Mouse (Mus musculus): ENCODE data around the gene Atg16l1. TPM values are rescaled to one million over a fixed set of nuclear protein-coding genes. Genes with fewer than 3 reads are reported as not detected.
A peak's percentile ranks its signal among the peaks of the same experiment; 100 is the strongest.

Atg16l1 gene
- total and polyA plus RNA-seq, 2 experiments from 2014 or later, result 19.6 to 37.1 TPM

DNA sequence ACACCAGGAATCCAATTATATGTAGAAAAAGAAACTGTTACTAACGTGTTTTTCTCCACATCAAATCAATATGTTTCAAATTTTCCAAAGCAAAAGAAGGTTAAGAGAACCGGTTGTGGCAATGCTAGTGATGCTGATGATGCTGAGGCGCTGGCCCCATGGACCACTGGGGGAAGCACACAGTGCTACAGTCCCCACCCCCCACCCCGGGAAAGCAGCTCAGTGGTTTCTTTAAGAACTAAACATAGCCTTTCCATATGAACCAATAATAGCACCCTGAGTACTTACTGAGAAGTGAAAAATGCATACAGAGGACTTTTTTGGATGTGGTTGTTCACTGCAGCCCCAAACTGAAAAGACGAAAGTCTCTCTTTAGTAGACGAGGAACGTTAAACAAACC is 55.7 kb downstream of the Atg16l1 start:
- Histone ChIP-seq H3K9me3 (replicated peaks; ENCODE audit: control insufficient read depth, low read length) (no peaks in the 10 kb centered on the region), H3K36me3 (replicated peaks; ENCODE audit: control insufficient read depth, insufficient read depth, low read length) (no peaks in the 10 kb centered on the region), H3K9ac (replicated peaks; ENCODE audit: low read depth, low read length) (no peak overlapping the region), H3K27ac (ENCODE audit: low read depth) (no peak overlapping the region), H3K27me3 (ENCODE audit: control insufficient read depth, insufficient read depth, low read length) (no peaks in the 10 kb centered on the region), H3K4me1 (ENCODE audit: control insufficient read depth, insufficient read depth) (no peaks in the 10 kb centered on the region), H3K4me2 (ENCODE audit: low read depth, low read length) (no peak overlapping the region), H3K4me3 (ENCODE audit: low read depth, low read length) (no peak overlapping the region)
- DNase-seq (ENCODE audit: low spot score) (no peak), ATAC-seq (ENCODE audit: insufficient read depth, low read depth) (no peak)
- WGBS, result 78% methylated on average over 7 of the region's 7 CpGs
- TF ChIP-seq CTCF (IDR thresholded peaks at IDR 0.05; ENCODE audit: low read depth) (no peak), EP300 (IDR thresholded peaks at IDR 0.05; ENCODE audit: low read depth) (no peak)

DNA sequence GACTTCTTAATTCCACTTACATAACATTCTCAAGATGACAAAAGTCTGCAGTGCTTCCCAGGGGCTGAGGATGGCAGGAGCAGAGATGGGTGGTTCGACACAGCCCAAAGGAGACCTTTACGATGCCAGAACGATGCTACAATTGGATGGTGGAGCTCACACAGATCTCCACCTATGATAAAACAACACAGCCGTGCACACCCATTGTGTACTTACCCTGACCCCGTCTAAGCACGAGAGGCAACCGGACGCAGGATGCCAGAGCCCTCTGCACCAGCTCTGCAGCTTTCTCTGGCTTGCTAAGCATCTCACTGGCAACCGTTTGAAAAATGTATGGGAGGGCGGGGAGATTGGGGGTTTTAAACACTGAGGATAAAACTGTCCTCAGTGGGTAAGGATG is 56.4 kb downstream of the Atg16l1 start:
- H3K27ac ChIP-seq (ENCODE audit: low read depth), result no peak overlapping the region
- no peak for TF ChIP-seq CTCF (IDR thresholded peaks at IDR 0.05; ENCODE audit: low read depth)
- no peak for TF ChIP-seq EP300 (IDR thresholded peaks at IDR 0.05; ENCODE audit: low read depth)
- 82% methylated on average over 10 of the region's 10 CpGs for WGBS
- DNase-seq (ENCODE audit: low spot score) (no peak), ATAC-seq (ENCODE audit: insufficient read depth, low read depth) (no peak)
- no peaks in the 10 kb centered on the region for H3K36me3 ChIP-seq (replicated peaks; ENCODE audit: control insufficient read depth, insufficient read depth, low read length)
- no peaks in the 10 kb centered on the region for H3K4me1 ChIP-seq (ENCODE audit: control insufficient read depth, insufficient read depth)
- H3K9ac ChIP-seq (replicated peaks; ENCODE audit: low read depth, low read length), result no peak overlapping the region
- H3K4me2 ChIP-seq (ENCODE audit: low read depth, low read length), result no peak overlapping the region
- H3K9me3 ChIP-seq (replicated peaks; ENCODE audit: control insufficient read depth, low read length), result no peaks in the 10 kb centered on the region
- no peak overlapping the region for H3K4me3 ChIP-seq (ENCODE audit: low read depth, low read length)
- no peaks in the 10 kb centered on the region for H3K27me3 ChIP-seq (ENCODE audit: control insufficient read depth, insufficient read depth, low read length)

DNA sequence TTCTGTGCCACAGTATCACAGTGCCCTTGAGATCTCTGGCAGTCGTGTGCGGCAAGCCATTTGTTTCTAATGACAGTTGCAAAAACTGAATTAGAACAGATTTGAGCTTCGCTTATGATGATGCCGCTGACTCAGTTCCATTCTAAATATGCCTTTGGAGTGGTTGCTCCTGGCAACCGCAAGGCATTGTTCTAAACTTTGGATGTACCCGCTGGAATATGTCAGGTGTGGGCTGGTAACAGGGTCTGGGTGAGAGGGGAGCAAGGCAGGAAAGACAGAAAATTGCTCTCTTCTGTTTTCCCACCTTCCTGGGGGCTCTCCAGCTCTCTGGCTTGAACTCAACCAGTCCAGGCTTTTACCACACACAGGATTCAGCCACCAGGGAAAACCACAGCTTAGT is 57.5 kb downstream of the Atg16l1 start:
- H3K4me3 ChIP-seq (ENCODE audit: low read depth, low read length), result no peak overlapping the region
- H3K9ac ChIP-seq (replicated peaks; ENCODE audit: low read depth, low read length), result no peak overlapping the region
- ATAC-seq (ENCODE audit: insufficient read depth, low read depth) (no peak), DNase-seq (ENCODE audit: low spot score) (no peak)
- no peaks in the 10 kb centered on the region for H3K9me3 ChIP-seq (replicated peaks; ENCODE audit: control insufficient read depth, low read length)
- H3K27me3 ChIP-seq (ENCODE audit: control insufficient read depth, insufficient read depth, low read length), result no peaks in the 10 kb centered on the region
- H3K36me3 ChIP-seq (replicated peaks; ENCODE audit: control insufficient read depth, insufficient read depth, low read length), result no peaks in the 10 kb centered on the region
- no peak overlapping the region for H3K4me2 ChIP-seq (ENCODE audit: low read depth, low read length)
- H3K4me1 ChIP-seq (ENCODE audit: control insufficient read depth, insufficient read depth), result no peaks in the 10 kb centered on the region
- TF ChIP-seq EP300 (IDR thresholded peaks at IDR 0.05; ENCODE audit: low read depth) (no peak), CTCF (IDR thresholded peaks at IDR 0.05; ENCODE audit: low read depth) (no peak)
- no peak overlapping the region for H3K27ac ChIP-seq (ENCODE audit: low read depth)
- 68% methylated on average over 6 of the region's 6 CpGs for WGBS

DNA sequence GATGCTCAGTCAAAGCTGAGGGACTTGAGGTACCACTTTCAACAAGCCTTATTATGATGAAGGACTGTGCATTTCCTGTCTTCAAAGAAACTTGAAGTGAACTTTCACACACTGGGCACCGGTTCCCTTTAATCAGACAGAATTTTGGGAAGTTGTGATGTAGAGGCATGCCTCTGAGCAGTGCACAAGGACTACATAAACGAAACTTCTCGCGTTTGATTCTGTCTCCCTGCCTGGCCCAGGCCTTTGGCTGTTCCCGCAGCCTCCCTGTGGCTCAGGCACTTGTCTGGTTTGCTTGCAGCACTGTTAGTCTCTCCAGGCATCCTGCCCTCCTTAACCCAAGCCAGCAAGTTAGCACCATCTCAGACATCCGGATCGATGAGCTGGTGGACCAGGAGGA is 58.0 kb downstream of the Atg16l1 start:
- no peaks in the 10 kb centered on the region for H3K4me1 ChIP-seq (ENCODE audit: control insufficient read depth, insufficient read depth)
- 61% methylated on average over 7 of the region's 7 CpGs for whole genome bisulfite sequencing
- DNase-seq (ENCODE audit: low spot score), result peak; percentile 5

DNA sequence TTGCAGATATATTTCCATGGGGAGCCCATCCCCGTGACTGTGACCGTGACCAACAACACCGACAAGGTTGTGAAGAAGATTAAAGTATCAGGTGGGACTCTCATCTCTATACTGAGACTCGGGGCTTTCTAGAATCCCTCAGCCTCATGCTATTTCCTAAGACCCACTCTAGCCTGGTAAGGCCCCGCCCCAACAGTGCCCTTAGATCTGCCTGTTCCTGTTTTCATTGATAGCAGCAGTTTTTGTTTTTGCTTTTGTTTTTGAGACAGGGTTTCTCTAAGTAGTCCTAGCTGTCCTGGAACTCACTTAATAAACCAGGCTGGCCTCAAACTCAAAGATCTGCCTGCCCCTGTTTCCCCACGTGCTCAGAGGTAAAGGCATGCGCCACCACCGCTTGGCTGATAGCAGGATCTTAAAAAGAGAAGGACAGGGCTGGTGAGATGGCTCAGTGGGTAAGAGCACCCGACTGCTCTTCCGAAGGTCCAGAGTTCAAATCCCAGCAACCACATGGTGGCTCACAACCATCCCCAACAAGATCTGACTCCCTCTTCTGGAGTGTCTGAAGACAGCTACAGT is 68.8 kb downstream of the Atg16l1 start:
- TF ChIP-seq CTCF (IDR thresholded peaks at IDR 0.05; ENCODE audit: low read depth) (no peak), EP300 (IDR thresholded peaks at IDR 0.05; ENCODE audit: low read depth) (no peak)
- Histone ChIP-seq H3K36me3 (replicated peaks; ENCODE audit: control insufficient read depth, insufficient read depth, low read length) (no peaks in the 10 kb centered on the region), H3K4me1 (ENCODE audit: control insufficient read depth, insufficient read depth) (peaks cover 6% of the 10 kb centered on the region; the same call in 1 of the 2 replicates), H3K9me3 (replicated peaks; ENCODE audit: control insufficient read depth, low read length) (no peaks in the 10 kb centered on the region), H3K27ac (ENCODE audit: low read depth) (no peak overlapping the region), H3K9ac (replicated peaks; ENCODE audit: low read depth, low read length) (no peak overlapping the region), H3K27me3 (ENCODE audit: control insufficient read depth, insufficient read depth, low read length) (no peaks in the 10 kb centered on the region), H3K4me3 (ENCODE audit: low read depth, low read length) (no peak overlapping the region), H3K4me2 (ENCODE audit: low read depth, low read length) (no peak overlapping the region)
- WGBS, result 85% methylated on average over 10 of the region's 10 CpGs
- ATAC-seq (ENCODE audit: insufficient read depth, low read depth), result no peak
- DNase-seq (ENCODE audit: low spot score), result no peak

More for the DNA sequence above, 58.0 kb downstream of the Atg16l1 start:
- Histone ChIP-seq H3K4me3 (ENCODE audit: low read depth, low read length) (no peak overlapping the region), H3K4me2 (ENCODE audit: low read depth, low read length) (no peak overlapping the region), H3K27me3 (ENCODE audit: control insufficient read depth, insufficient read depth, low read length) (no peaks in the 10 kb centered on the region), H3K36me3 (replicated peaks; ENCODE audit: control insufficient read depth, insufficient read depth, low read length) (no peaks in the 10 kb centered on the region), H3K9me3 (replicated peaks; ENCODE audit: control insufficient read depth, low read length) (no peaks in the 10 kb centered on the region), H3K9ac (replicated peaks; ENCODE audit: low read depth, low read length) (no peak overlapping the region), H3K27ac (ENCODE audit: low read depth) (no peak overlapping the region)
- TF ChIP-seq EP300 (IDR thresholded peaks at IDR 0.05; ENCODE audit: low read depth) (no peak), CTCF (IDR thresholded peaks at IDR 0.05; ENCODE audit: low read depth) (no peak)
- ATAC-seq (ENCODE audit: insufficient read depth, low read depth), result no peak

DNA sequence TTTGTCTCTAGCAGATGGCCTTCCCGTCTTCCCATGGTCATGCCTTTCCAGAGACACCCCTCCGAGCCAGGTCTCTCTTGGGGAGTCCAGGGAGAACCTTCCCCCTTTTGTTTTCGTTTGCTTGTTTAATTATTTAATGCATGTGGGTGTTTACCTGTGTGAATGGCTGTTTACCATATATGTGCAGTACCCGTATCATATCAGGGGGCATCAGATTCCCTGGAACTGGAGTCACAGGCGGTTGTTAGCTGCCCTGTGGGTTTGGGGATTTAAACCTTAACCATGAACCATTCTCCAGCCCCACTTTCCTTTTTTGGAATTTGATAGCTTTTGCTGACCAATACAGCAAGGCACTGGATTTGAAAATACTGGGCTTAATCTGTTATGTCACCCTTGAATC is 69.6 kb downstream of the Atg16l1 start:
- Histone ChIP-seq H3K4me1 (ENCODE audit: control insufficient read depth, insufficient read depth) (peaks cover 6% of the 10 kb centered on the region; the same call in 1 of the 2 replicates), H3K9me3 (replicated peaks; ENCODE audit: control insufficient read depth, low read length) (no peaks in the 10 kb centered on the region), H3K9ac (replicated peaks; ENCODE audit: low read depth, low read length) (no peak overlapping the region), H3K27me3 (ENCODE audit: control insufficient read depth, insufficient read depth, low read length) (no peaks in the 10 kb centered on the region), H3K36me3 (replicated peaks; ENCODE audit: control insufficient read depth, insufficient read depth, low read length) (no peaks in the 10 kb centered on the region), H3K4me3 (ENCODE audit: low read depth, low read length) (no peak overlapping the region), H3K27ac (ENCODE audit: low read depth) (no peak overlapping the region), H3K4me2 (ENCODE audit: low read depth, low read length) (no peak overlapping the region)
- no peak for DNase-seq (ENCODE audit: low spot score)
- WGBS, result 88% methylated on average over 5 of the region's 5 CpGs
- no peak for TF ChIP-seq EP300 (IDR thresholded peaks at IDR 0.05; ENCODE audit: low read depth)
- TF ChIP-seq CTCF (IDR thresholded peaks at IDR 0.05; ENCODE audit: low read depth), result no peak
- no peak for ATAC-seq (ENCODE audit: insufficient read depth, low read depth)
